Mouse (Mus musculus) limb, embryonic 12.5 days (tissue): ENCODE results near the gene Psmd13. TPM values are rescaled to one million over a fixed set of nuclear protein-coding genes. Genes with fewer than 3 reads are reported as not detected.
"Not testable (repeated sequence)": the region's sequence is repeated elsewhere in the genome, so short reads cannot be mapped to it uniquely, and the experiment has no call there.

Experiments used
- ATAC-seq: fragments of 200-750 bp; cut with Nextera tagmentation; 2 replicates; pipeline ENCODE4 v1.8.0; 2017; ENCODE audit warnings: low read depth, moderate TSS enrichment; ENCODE audit not compliant: insufficient number of reproducible peaks, insufficient read depth, low FRiP score, low TSS enrichment
- H3K27ac ChIP-seq: fragments of 300-500 bp; sonication (generic); 2 replicates; pipeline ENCODE4 v1.5.1; 2016; ENCODE audit warnings: mild to moderate bottlenecking, moderate library complexity
- H3K27me3 ChIP-seq: fragments of 300-500 bp; sonication (generic); 2 replicates; pipeline ENCODE4 v1.6.1; 2016; ENCODE audit warnings: mild to moderate bottlenecking, moderate library complexity
- H3K36me3 ChIP-seq: fragments of 300-500 bp; sonication (generic); 2 replicates; pipeline ENCODE4 v1.6.1; 2016; ENCODE audit warnings: mild to moderate bottlenecking, moderate library complexity
- H3K4me1 ChIP-seq: fragments of 300-500 bp; sonication (generic); replicated peaks from 2 replicates; pipeline ENCODE4 v1.6.1; 2016
- H3K4me2 ChIP-seq: fragments of 300-500 bp; sonication (generic); 2 replicates; pipeline ENCODE4 v1.6.1; 2016; ENCODE audit warnings: mild to moderate bottlenecking, moderate library complexity
- H3K4me3 ChIP-seq: fragments of 300-500 bp; sonication (generic); replicated peaks from 2 replicates; pipeline ENCODE4 v1.5.1; 2016; ENCODE audit warnings: mild to moderate bottlenecking
- H3K9ac ChIP-seq: fragments of 300-500 bp; sonication (generic); replicated peaks from 2 replicates; pipeline ENCODE4 v1.6.1; 2016; ENCODE audit warnings: mild to moderate bottlenecking, moderate library complexity
- H3K9me3 ChIP-seq: fragments of 300-500 bp; sonication (generic); 2 replicates; pipeline ENCODE4 v1.6.1; 2016; ENCODE audit warnings: mild to moderate bottlenecking, moderate library complexity
- WGBS: fragments of 180-500 bp; shearing (Covaris S2); methylation state at CpG from one replicate; pipeline ENCODE4 v1.1.7; 2016; 5-methylcytosine and 5-hydroxymethylcytosine counted together
- polyA plus RNA-seq: library from polyadenylated mRNA; unstranded; fragments of >200 nt; fragmentation: Nextera tagmentation; extraction: Ambion mirVana; gene quantifications from 2 replicates; pipeline ENCODE4 v1.2.1, GENCODE M21; 2016

Gene Psmd13
- polyA plus RNA-seq, 1 experiment from 2014 or later: 302 TPM

- not testable (repeated sequence) for H3K4me2 ChIP-seq, H3K27ac ChIP-seq, ATAC-seq, H3K4me3 ChIP-seq, H3K27me3 ChIP-seq, H3K4me1 ChIP-seq, H3K9ac ChIP-seq, H3K9me3 ChIP-seq
- 96% methylated on average over 16 of the region's 16 CpGs for WGBS
- peaks cover 83% of the 10 kb centered on the region for H3K36me3 ChIP-seq
These were observed 8.9 kb downstream of the Psmd13 start for GRCm38 (mm10) chr7:140890636-140891035.

- WGBS: 90% methylated on average over 7 of the region's 7 CpGs
- H3K4me2 ChIP-seq: no peak overlapping the region
- ATAC-seq: no peak
- H3K4me3 ChIP-seq: no peak overlapping the region
- H3K9ac ChIP-seq: no peak overlapping the region
- H3K4me1 ChIP-seq: no peaks in the 10 kb centered on the region
- H3K27ac ChIP-seq: no peak overlapping the region
- H3K36me3 ChIP-seq: peaks cover 85% of the 10 kb centered on the region
- H3K9me3 ChIP-seq: no peaks in the 10 kb centered on the region
- H3K27me3 ChIP-seq: no peaks in the 10 kb centered on the region
These were observed 12.3 kb downstream of the Psmd13 start for GRCm38 (mm10) chr7:140894031-140894430.

GRCm38 (mm10) chr7:140894611-140895010 is 12.8 kb downstream of the Psmd13 start:
- no peak overlapping the region for H3K27ac ChIP-seq
- H3K4me3 ChIP-seq: no peak overlapping the region
- H3K4me2 ChIP-seq: no peak overlapping the region
- H3K9ac ChIP-seq: no peak overlapping the region
- no peaks in the 10 kb centered on the region for H3K27me3 ChIP-seq
- no peak for ATAC-seq
- no peaks in the 10 kb centered on the region for H3K9me3 ChIP-seq
- H3K4me1 ChIP-seq: no peaks in the 10 kb centered on the region
- 96% methylated on average over 3 of the region's 3 CpGs for WGBS
- peaks cover 82% of the 10 kb centered on the region for H3K36me3 ChIP-seq

GRCm38 (mm10) chr7:140897863-140898262 is 16.1 kb downstream of the Psmd13 start:
- no peak overlapping the region for H3K27ac ChIP-seq
- WGBS: 84% methylated on average over 7 of the region's 7 CpGs
- H3K27me3 ChIP-seq: no peaks in the 10 kb centered on the region
- no peaks in the 10 kb centered on the region; the same call in 1 of the 2 replicates for H3K4me1 ChIP-seq
- no peak overlapping the region for H3K9ac ChIP-seq
- peaks cover 63% of the 10 kb centered on the region for H3K36me3 ChIP-seq
- H3K4me2 ChIP-seq: no peak overlapping the region
- H3K9me3 ChIP-seq: no peaks in the 10 kb centered on the region
- no peak for ATAC-seq
- no peak overlapping the region for H3K4me3 ChIP-seq

- Histone ChIP-seq H3K4me2 (no peak overlapping the region), H3K36me3 (peaks cover 50% of the 10 kb centered on the region), H3K4me3 (no peak overlapping the region), H3K27me3 (no peaks in the 10 kb centered on the region), H3K4me1 (peaks cover 3% of the 10 kb centered on the region; the same call in 1 of the 2 replicates), H3K9ac (no peak overlapping the region; the same call in 1 of the 2 replicates), H3K9me3 (no peaks in the 10 kb centered on the region), H3K27ac (no peak overlapping the region)
- 81% methylated on average over 3 of the region's 3 CpGs for WGBS
- no peak for ATAC-seq
These were observed 17.4 kb downstream of the Psmd13 start for GRCm38 (mm10) chr7:140899121-140899520.

GRCm38 (mm10) chr7:140900220-140900619 is 18.5 kb downstream of the Psmd13 start, which contains the start of gene Cox8b:
Gene Cox8b (minus strand): TSS chr7:140900446.
- Histone ChIP-seq H3K36me3 (peaks cover 41% of the 10 kb centered on the region), H3K4me3 (no peak within 1 kb of the TSS), H3K4me1 (peaks cover 3% of the 10 kb centered on the region; the same call in 1 of the 2 replicates), H3K9ac (peak within 1 kb of the TSS; percentile 23; the same call in 1 of the 2 replicates), H3K27ac (no peak within 1 kb of the TSS), H3K27me3 (no peaks in the 10 kb centered on the region), H3K4me2 (no peak within 1 kb of the TSS), H3K9me3 (no peaks in the 10 kb centered on the region)
- 73% methylated on average over 10 of the region's 10 CpGs for WGBS
- ATAC-seq: no peak

GRCm38 (mm10) chr7:140902036-140902875 is 20.5 kb downstream of the Psmd13 start:
- no peak overlapping the region for H3K4me3 ChIP-seq
- H3K4me2 ChIP-seq: no peak overlapping the region
- H3K9me3 ChIP-seq: no peaks in the 10 kb centered on the region
- H3K9ac ChIP-seq: peak overlapping the region; percentile 14; the same call in 1 of the 2 replicates
- no peaks in the 10 kb centered on the region for H3K27me3 ChIP-seq
- peaks cover 21% of the 10 kb centered on the region for H3K36me3 ChIP-seq
- no peak for ATAC-seq
- H3K27ac ChIP-seq: peak overlapping the region; percentile 18; the same call in 1 of the 2 replicates
- H3K4me1 ChIP-seq: peaks cover 3% of the 10 kb centered on the region; the same call in 1 of the 2 replicates
- WGBS: 67% methylated on average over 15 of the region's 15 CpGs

DNA sequence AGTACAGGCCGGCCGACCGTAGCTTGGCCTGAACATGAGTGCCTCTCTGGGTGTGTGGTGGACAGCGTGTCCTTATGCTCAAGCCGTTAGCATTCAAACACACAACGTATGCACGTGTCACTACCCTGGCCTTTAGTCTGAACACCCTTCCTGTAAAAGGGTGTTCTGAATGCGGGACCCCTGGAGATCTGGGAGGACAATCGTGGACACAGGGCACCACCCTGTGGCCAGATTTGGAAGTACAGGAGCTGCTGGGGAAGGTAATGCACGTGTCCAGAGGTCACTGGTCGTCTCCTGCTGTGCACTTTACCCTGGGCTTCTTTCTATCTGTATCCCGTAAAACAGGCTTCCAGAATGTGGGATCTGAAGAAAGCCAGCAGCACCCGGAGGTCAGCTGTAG is 21.4 kb downstream of the Psmd13 start:
- Histone ChIP-seq H3K36me3 (peaks cover 12% of the 10 kb centered on the region), H3K4me2 (no peak overlapping the region), H3K27ac (no peak overlapping the region), H3K9ac (no peak overlapping the region), H3K27me3 (no peaks in the 10 kb centered on the region), H3K9me3 (no peaks in the 10 kb centered on the region), H3K4me1 (peaks cover 3% of the 10 kb centered on the region; the same call in 1 of the 2 replicates), H3K4me3 (no peak overlapping the region)
- ATAC-seq: peak; percentile 67; the same call in 1 of the 2 replicates
- WGBS: 25% methylated on average over 13 of the region's 13 CpGs

GRCm38 (mm10) chr7:140905642-140906081 is 23.9 kb downstream of the Psmd13 start:
- H3K4me3 ChIP-seq: no peak overlapping the region
- no peak overlapping the region for H3K4me2 ChIP-seq
- no peaks in the 10 kb centered on the region for H3K27me3 ChIP-seq
- peaks cover 9% of the 10 kb centered on the region; the same call in 1 of the 2 replicates for H3K4me1 ChIP-seq
- no peaks in the 10 kb centered on the region for H3K9me3 ChIP-seq
- no peaks in the 10 kb centered on the region for H3K36me3 ChIP-seq
- 75% methylated on average over 2 of the region's 2 CpGs for WGBS
- H3K27ac ChIP-seq: no peak overlapping the region
- H3K9ac ChIP-seq: no peak overlapping the region
- ATAC-seq: no peak

- no peaks in the 10 kb centered on the region for H3K27me3 ChIP-seq
- H3K4me2 ChIP-seq: no peak overlapping the region
- no peak for ATAC-seq
- H3K27ac ChIP-seq: no peak overlapping the region
- H3K4me3 ChIP-seq: no peak overlapping the region
- no peaks in the 10 kb centered on the region for H3K9me3 ChIP-seq
- H3K9ac ChIP-seq: no peak overlapping the region
- peaks cover 9% of the 10 kb centered on the region; the same call in 1 of the 2 replicates for H3K4me1 ChIP-seq
- WGBS: 85% methylated on average over 13 of the region's 13 CpGs
- H3K36me3 ChIP-seq: no peaks in the 10 kb centered on the region
These were observed 25.4 kb downstream of the Psmd13 start for GRCm38 (mm10) chr7:140907131-140907530.

DNA sequence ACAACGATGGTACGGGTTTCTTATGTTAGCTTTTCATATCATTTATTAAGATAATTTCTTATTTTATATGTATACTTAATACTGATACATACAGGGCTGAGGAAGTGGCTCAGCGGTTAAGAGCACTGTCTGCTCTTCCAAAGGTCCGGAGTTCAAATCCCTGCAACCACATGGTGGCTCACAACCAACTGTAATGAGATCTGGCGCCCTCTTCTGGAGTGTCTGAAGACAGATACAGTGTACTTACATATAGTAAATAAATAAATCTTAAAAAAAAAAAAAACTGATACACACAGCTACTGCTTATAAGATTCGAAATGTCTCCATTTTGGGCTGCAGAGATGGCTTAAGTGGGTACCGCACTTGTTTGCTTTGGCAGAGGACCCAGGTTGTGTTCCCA is 25.9 kb downstream of the Psmd13 start:
- Histone ChIP-seq H3K27me3 (0 out of 2 replicates have a peak, but pooled peaks cover 4% of the 10 kb centered on the region), H3K4me2 (no peak overlapping the region), H3K4me1 (peaks cover 9% of the 10 kb centered on the region; the same call in 1 of the 2 replicates), H3K4me3 (no peak overlapping the region), H3K36me3 (no peaks in the 10 kb centered on the region), H3K27ac (no peak overlapping the region), H3K9me3 (no peaks in the 10 kb centered on the region), H3K9ac (no peak overlapping the region)
- WGBS: 85% methylated on average over 7 of the region's 7 CpGs
- no peak for ATAC-seq
